Mouse (Mus musculus) stomach, embryonic 16.5 days (tissue): ENCODE measurements around the gene Stard8. TPM values are rescaled to one million over a fixed set of nuclear protein-coding genes. Genes with fewer than 3 reads are reported as not detected.
A peak's percentile ranks its signal among the peaks of the same experiment; 100 is the strongest.

Experiments used
- ATAC-seq: fragments of 200-750 bp; cut with Nextera tagmentation; 2 replicates; pipeline ENCODE4 v1.8.0; 2017; ENCODE audit warnings: moderate number of reproducible peaks, moderate TSS enrichment; ENCODE audit not compliant: insufficient read depth, low FRiP score
- H3K27ac ChIP-seq: fragments of 300-500 bp; sonication (generic); 2 replicates; pipeline ENCODE4 v1.5.1; 2014; ENCODE audit warnings: low read length
- H3K27me3 ChIP-seq: fragments of 300-500 bp; sonication (generic); 2 replicates; pipeline ENCODE4 v1.6.1; 2014; ENCODE audit warnings: low read length, control low read depth, mixed read lengths; ENCODE audit not compliant: control insufficient read depth, insufficient read depth
- H3K36me3 ChIP-seq: fragments of 300-500 bp; sonication (generic); 2 replicates; pipeline ENCODE4 v1.6.1; 2014; ENCODE audit warnings: low read length; ENCODE audit not compliant: control insufficient read depth, insufficient read depth
- H3K4me1 ChIP-seq: fragments of 300-500 bp; sonication (generic); 2 replicates; pipeline ENCODE4 v1.6.1; 2014; ENCODE audit warnings: low read length, control low read depth, mixed read lengths; ENCODE audit not compliant: control insufficient read depth, insufficient read depth
- H3K4me2 ChIP-seq: fragments of 300-500 bp; sonication (generic); 2 replicates; pipeline ENCODE4 v1.6.1; 2014; ENCODE audit warnings: low read depth, low read length, mixed read lengths
- H3K4me3 ChIP-seq: fragments of 300-500 bp; sonication (generic); replicated peaks from 2 replicates; pipeline ENCODE4 v1.5.1; 2014; ENCODE audit warnings: mild to moderate bottlenecking, low read length
- H3K9ac ChIP-seq: fragments of 300-500 bp; sonication (generic); 2 replicates; pipeline ENCODE4 v1.6.1; 2014; ENCODE audit warnings: low read length
- H3K9me3 ChIP-seq: fragments of 300-500 bp; sonication (generic); replicated peaks from 2 replicates; pipeline ENCODE4 v1.6.1; 2016; ENCODE audit warnings: low read length, control low read depth; ENCODE audit not compliant: control insufficient read depth
- WGBS: fragments of 180-500 bp; shearing (Covaris S2); extraction: QIAGEN DNeasy Blood & Tissue Kit; methylation state at CpG from one replicate; pipeline ENCODE4 v1.1.7; 2014; 5-methylcytosine and 5-hydroxymethylcytosine counted together
- polyA plus RNA-seq: library from polyadenylated mRNA; unstranded; fragments of >200 nt; fragmentation: Nextera tagmentation; extraction: Ambion mirVana; gene quantifications from 2 replicates; pipeline ENCODE4 v1.2.1, GENCODE M21; 2015

The Stard8 gene
- polyA plus RNA-seq, 1 experiment from 2014 or later = 9.9 TPM

DNA sequence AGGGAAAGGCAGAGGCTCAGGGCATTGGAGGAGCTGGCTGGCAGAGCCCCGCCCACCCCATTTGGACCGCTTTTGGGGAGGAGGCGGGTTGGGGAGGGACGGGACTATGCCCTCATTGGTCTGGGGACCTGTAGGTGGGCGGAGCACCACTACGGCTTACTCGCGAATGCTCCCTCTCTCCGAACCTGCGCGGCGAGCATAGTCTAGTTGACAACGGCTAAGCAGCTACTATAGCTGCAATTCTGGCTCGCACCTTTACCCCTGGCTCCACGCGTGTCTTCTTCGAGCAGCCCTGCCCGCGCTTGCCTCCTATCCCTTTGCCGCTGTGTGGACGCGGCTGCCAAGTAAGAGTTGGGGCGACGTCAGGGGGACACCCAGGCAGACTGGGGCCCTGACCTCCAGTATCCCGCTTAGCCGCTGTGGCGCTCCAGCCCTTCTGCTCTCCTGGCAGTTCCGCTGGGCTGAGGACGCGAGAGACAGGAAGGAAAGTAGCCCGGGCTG lies 39.5 kb downstream of the Stard8 start:
- Histone ChIP-seq H3K9ac (peak overlapping the region; percentile 66), H3K27ac (no peak overlapping the region), H3K4me1 (no peaks in the 10 kb centered on the region), H3K4me2 (peak overlapping the region; percentile 70), H3K4me3 (peak overlapping the region; percentile 51), H3K36me3 (no peaks in the 10 kb centered on the region), H3K9me3 (no peaks in the 10 kb centered on the region), H3K27me3 (peaks cover 20% of the 10 kb centered on the region; the same call in 1 of the 2 replicates)
- peak; percentile 96 for ATAC-seq
- WGBS = 25% methylated on average over 31 of the region's 31 CpGs

DNA sequence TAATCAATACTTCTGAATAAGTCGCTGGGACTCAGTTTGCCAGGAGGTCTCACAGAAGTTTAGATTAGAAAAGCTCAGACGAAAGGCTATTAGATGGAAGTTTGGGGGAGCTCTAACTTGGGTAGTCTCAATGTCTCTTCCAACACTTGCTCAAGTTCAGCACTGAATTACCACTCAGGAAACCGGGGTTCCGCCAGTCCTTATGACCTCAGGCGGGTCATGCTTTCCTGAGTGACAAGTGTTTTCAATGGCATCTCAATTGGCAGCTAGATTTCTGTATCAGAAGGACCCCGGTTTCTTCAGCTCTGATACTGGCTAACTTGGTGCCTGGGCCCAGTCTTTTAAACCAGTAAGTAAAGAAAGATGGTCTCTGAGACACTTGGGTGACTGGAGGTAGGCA lies 40.2 kb downstream of the Stard8 start:
- Histone ChIP-seq H3K4me1 (no peaks in the 10 kb centered on the region), H3K36me3 (no peaks in the 10 kb centered on the region), H3K9ac (peak overlapping the region; percentile 66; the same call in 1 of the 2 replicates), H3K27me3 (peaks cover 17% of the 10 kb centered on the region; the same call in 1 of the 2 replicates), H3K4me3 (peak overlapping the region; percentile 51), H3K9me3 (no peaks in the 10 kb centered on the region), H3K27ac (no peak overlapping the region), H3K4me2 (peak overlapping the region; percentile 70)
- no peak for ATAC-seq
- WGBS = 43% methylated on average over 6 of the region's 6 CpGs

DNA sequence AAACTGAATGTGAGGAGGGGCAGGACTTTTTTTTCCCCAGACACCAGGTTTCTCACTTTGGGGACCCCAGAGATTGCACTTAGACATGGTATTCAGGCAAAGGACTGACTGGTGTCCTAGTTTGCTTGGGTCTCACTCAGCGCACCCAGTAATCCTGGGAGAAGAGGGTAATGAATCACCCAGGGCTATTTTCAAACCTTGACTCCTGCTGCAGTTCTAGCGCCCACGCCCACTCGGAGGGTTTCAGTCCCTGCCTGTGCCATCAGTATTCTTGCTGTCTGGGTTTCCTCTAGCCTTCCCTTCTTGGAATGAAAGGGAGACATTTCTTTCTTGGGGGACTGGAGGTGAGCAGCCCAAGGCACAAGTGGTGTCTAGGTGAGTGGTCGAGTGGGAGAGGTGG lies 40.7 kb downstream of the Stard8 start:
- H3K9ac ChIP-seq = no peak overlapping the region
- H3K4me1 ChIP-seq = no peaks in the 10 kb centered on the region
- no peak overlapping the region for H3K4me3 ChIP-seq
- H3K36me3 ChIP-seq = no peaks in the 10 kb centered on the region
- no peak overlapping the region for H3K27ac ChIP-seq
- ATAC-seq = no peak
- WGBS = 65% methylated on average over 5 of the region's 5 CpGs
- no peaks in the 10 kb centered on the region for H3K9me3 ChIP-seq
- H3K27me3 ChIP-seq = peaks cover 17% of the 10 kb centered on the region; the same call in 1 of the 2 replicates
- H3K4me2 ChIP-seq = peak overlapping the region; percentile 70; the same call in 1 of the 2 replicates

DNA sequence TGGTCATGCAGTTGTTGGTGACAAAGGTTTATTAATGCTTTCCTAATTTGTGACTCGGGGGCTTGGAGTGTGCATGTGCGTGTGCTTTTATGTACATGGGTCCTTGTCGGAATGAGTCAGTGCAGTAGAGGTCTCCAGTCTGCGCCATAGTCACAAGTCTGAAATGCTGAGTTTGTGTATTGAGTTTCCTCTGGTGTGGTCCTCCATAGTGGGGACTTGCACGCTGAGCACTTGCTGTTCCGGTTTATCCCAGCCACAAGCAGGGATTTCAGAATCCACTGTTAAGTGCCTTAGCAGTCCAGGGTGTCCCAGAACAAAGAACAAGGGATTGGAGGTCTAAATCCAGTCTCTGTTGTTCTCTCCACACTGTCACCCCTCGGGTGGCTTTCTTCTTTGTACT lies 42.3 kb downstream of the Stard8 start:
- H3K36me3 ChIP-seq = no peaks in the 10 kb centered on the region
- no peak for ATAC-seq
- 72% methylated on average over 7 of the region's 7 CpGs for WGBS
- H3K4me3 ChIP-seq = no peak overlapping the region
- H3K9ac ChIP-seq = no peak overlapping the region
- no peak overlapping the region for H3K4me2 ChIP-seq
- H3K27me3 ChIP-seq = peaks cover 17% of the 10 kb centered on the region; the same call in 1 of the 2 replicates
- no peaks in the 10 kb centered on the region for H3K4me1 ChIP-seq
- H3K27ac ChIP-seq = no peak overlapping the region
- no peaks in the 10 kb centered on the region for H3K9me3 ChIP-seq

DNA sequence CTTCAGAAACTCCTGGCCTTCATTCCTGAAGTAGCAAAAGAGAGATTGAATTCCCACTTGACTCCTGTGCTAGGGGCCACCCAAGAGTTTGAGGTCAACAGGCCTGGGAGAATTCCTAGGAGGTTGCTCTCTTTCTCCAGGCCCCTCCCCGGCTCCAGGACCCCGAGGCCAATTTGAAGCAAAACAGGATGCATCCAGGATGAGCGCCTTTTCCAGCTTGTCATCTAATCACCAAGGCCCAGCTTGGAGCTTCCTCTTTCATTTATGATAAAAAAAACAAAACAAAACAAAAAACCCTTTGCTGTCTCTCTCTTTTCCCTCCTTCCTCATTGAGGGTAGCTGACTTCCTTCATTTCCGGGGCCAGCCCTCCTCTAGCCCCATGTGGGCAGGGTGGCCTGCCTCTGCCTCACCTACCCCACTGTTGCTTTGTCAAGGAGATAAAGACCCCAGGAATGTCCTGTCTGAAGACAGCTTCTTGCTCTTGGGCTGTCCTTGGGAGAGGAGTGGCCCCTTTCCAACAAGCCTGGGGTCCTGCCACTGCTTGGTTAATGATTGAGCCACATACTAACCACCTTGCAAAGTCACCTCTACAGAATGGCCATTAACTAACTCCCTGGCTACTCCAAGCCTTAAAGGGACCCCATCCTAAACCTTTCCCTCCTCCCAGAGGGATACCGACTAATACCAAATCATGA lies 43.5 kb downstream of the Stard8 start:
- no peak overlapping the region; the same call in 1 of the 2 replicates for H3K27ac ChIP-seq
- no peaks in the 10 kb centered on the region for H3K36me3 ChIP-seq
- no peak overlapping the region for H3K9ac ChIP-seq
- no peaks in the 10 kb centered on the region for H3K9me3 ChIP-seq
- no peak overlapping the region for H3K4me3 ChIP-seq
- 50% methylated on average over 5 of the region's 5 CpGs for WGBS
- peaks cover 14% of the 10 kb centered on the region; the same call in 1 of the 2 replicates for H3K27me3 ChIP-seq
- ATAC-seq = no peak
- H3K4me1 ChIP-seq = no peaks in the 10 kb centered on the region
- H3K4me2 ChIP-seq = no peak overlapping the region

DNA sequence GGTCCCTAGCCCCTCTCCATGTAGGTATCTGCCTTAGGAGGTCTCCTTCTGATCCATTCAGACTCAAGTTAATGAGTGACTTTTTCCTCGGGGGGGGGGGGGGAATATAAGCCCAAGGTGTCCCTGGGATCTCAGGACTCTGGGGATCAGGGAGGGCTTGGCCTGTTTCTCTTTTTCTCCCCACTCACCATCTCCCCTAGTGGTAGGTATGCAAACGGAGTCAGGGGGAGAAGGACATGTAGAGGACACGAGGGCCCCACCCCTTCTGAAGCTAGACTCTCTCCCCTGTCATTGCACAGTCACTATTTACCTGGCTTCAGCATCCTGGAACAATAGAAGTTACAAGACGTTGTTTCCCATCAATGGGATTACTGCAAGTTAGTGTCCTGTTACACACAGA lies 45.1 kb downstream of the Stard8 start:
- Histone ChIP-seq H3K27ac (no peak overlapping the region), H3K4me1 (no peaks in the 10 kb centered on the region), H3K4me3 (no peak overlapping the region), H3K36me3 (no peaks in the 10 kb centered on the region), H3K27me3 (peaks cover 13% of the 10 kb centered on the region; the same call in 1 of the 2 replicates), H3K9ac (no peak overlapping the region), H3K9me3 (no peaks in the 10 kb centered on the region), H3K4me2 (no peak overlapping the region)
- 43% methylated on average over 4 of the region's 4 CpGs for WGBS
- no peak for ATAC-seq

DNA sequence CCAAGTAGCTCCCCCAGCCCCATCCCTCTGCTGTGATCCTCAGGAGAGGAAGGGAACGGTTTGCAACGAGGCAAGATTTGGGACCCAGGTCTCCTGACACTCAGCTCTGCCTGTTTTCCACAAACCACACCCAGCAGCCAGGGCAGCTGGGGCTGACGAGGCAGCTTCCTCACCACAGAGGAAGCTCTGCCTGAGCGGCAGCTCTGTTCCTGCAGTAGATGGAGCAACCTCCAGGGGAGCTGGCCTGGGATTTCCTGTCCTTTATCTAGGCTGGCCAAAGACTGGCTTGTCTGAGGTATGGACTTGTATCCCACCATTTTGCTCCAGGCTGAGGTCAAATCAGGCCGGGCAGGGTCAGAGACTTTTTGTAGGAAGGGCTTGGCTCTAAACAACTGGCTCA lies 46.2 kb downstream of the Stard8 start:
- Histone ChIP-seq H3K36me3 (no peaks in the 10 kb centered on the region), H3K4me1 (no peaks in the 10 kb centered on the region), H3K4me2 (no peak overlapping the region), H3K27ac (no peak overlapping the region), H3K9me3 (no peaks in the 10 kb centered on the region), H3K27me3 (peaks cover 10% of the 10 kb centered on the region; the same call in 1 of the 2 replicates), H3K9ac (no peak overlapping the region), H3K4me3 (no peak overlapping the region)
- WGBS = 56% methylated on average over 5 of the region's 5 CpGs
- no peak for ATAC-seq

DNA sequence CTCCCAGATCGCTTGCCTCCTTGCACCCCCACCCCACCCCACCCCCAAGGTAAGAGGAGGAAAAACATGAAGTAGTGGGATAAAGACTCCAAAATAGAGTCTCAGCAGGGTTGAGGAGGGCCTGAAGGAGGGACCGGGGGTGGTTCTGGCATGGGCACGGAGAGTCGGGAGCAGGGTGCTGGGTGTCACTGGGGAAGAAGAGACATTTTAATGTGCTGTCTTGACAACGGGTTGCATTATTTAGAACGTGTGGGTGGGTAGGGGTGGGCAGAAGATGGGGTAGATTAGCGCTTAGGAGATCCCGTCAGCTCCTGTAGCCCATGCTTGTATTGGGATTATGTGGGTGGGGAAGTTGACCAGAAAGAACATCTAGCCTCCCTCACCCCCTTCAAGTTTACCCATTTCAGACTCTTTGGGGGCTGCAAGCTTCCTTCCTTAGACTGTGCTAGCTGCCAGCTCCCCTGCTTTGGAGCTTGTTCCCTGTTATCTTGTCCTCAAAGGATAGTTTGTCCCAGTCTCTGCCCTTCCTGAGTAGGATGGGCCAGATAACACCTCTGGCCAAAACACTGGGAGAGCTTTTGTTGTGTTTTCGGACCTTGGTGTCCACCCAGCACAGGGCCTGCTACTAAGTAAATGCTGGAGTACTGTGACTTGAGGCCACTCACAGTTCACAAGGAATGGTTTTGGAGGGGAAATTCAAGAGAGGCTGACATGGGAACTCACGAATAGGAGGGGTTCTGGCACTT lies 47.9 kb downstream of the Stard8 start:
- H3K27ac ChIP-seq = no peak overlapping the region
- H3K4me3 ChIP-seq = no peak overlapping the region
- no peak overlapping the region for H3K9ac ChIP-seq
- WGBS = 83% methylated on average over 10 of the region's 10 CpGs
- H3K27me3 ChIP-seq = peaks cover 9% of the 10 kb centered on the region; the same call in 1 of the 2 replicates
- no peak overlapping the region for H3K4me2 ChIP-seq
- ATAC-seq = no peak
- no peaks in the 10 kb centered on the region for H3K9me3 ChIP-seq
- no peaks in the 10 kb centered on the region for H3K36me3 ChIP-seq
- H3K4me1 ChIP-seq = no peaks in the 10 kb centered on the region

DNA sequence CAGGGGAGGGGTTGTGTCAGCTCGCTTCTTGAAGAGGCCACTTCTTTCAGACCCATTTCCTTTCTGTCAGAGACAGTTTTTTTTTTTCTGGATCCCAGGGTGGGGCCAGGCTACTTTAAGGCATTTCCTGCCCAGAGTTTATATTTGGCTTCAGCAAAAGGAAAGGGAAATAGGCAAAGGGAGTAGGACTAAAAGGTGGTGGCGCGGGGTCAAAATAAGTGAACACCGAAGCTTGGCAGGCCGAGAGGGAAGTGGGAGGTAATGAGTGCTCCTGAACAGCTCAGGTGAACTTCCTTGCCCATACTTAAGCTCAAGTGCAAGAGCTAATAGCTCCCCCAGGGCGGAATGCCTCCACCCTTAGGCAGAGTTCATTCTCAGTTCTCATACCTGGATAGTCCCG lies 49.2 kb downstream of the Stard8 start:
- Histone ChIP-seq H3K36me3 (no peaks in the 10 kb centered on the region), H3K9me3 (no peaks in the 10 kb centered on the region), H3K4me2 (no peak overlapping the region), H3K4me1 (no peaks in the 10 kb centered on the region), H3K27ac (no peak overlapping the region), H3K9ac (no peak overlapping the region), H3K27me3 (0 out of 2 replicates have a peak, but pooled peaks cover 6% of the 10 kb centered on the region), H3K4me3 (no peak overlapping the region)
- ATAC-seq = no peak
- 66% methylated on average over 7 of the region's 7 CpGs for WGBS
